Mouse (Mus musculus): ENCODE results near the gene Mef2b. TPM values are rescaled to one million over a fixed set of nuclear protein-coding genes. Genes with fewer than 3 reads are reported as not detected.
A peak's percentile ranks its signal among the peaks of the same experiment; 100 is the strongest.

Mef2b gene
- polyA plus RNA-seq, 1 experiment from 2014 or later: 1.2 TPM

DNA sequence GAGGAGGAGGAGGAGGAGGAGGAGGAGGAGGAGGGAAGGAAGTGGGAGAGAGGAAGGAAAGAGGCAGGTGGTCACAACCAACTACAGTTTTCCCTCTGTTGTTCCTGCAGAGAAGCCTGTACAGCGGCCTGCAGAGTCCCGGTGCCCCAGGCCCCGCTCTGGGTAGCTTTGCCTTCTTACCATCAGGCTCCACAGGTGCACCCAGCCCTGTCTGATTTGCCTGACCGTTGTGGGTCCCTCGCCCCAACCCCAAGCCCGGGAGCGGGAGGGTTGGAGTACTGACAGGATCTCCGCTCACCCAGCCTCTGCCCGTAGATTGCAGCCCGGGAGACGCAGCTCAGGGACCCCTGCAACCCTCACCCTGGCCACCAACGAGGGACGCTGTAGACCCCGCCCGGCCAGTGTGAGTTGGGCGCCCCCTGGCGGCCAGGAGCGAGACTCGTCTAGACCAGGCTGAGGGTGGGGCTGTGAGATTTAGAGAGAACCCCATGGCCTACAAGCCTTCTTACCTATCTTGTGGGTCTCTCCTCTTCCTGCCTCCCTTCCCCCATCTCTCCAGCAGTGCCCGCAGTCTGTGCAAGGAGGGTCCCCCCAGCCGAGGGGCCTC lies 27.1 kb downstream of the Mef2b start:
- ATAC-seq: peak; percentile 81
- Histone ChIP-seq H3K4me2 (ENCODE audit: low read length) (peak overlapping the region; percentile 65), H3K27me3 (replicated peaks; ENCODE audit: control insufficient read depth, insufficient read depth, low read length) (peaks cover 7% of the 10 kb centered on the region), H3K27ac (ENCODE audit: low read depth, low read length) (no peak overlapping the region), H3K4me3 (ENCODE audit: low read length) (peak overlapping the region; percentile 33), H3K9ac (ENCODE audit: low read depth, low read length) (peak overlapping the region; percentile 64), H3K9me3 (ENCODE audit: control insufficient read depth, low read length) (no peaks in the 10 kb centered on the region), H3K4me1 (ENCODE audit: control insufficient read depth, insufficient read depth, low read depth, low read length) (peaks cover 4% of the 10 kb centered on the region), H3K36me3 (ENCODE audit: control insufficient read depth, insufficient read depth, low read length) (no peaks in the 10 kb centered on the region)
- under 1% methylated on average over 18 of the region's 21 CpGs for whole genome bisulfite sequencing

DNA sequence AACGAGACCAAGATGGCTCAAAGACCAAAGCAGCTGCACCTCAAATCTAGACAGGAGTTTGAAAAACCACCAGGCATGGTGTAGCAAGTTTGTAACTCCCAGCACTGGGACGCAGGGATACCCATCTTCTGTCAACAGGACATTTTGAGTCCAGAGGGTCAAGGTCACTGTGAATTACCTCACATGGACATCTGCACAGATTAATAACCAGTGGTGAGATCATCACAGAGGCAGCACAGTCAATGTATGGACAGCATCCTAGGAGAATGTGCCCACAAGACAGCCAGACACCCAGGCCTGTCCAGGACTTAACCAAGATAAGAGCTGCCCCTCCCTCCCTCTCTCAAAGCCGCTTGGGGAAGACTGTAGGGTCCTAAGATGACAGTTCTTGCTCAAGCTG lies 30.6 kb downstream of the Mef2b start:
- WGBS: 82% methylated on average over 3 of the region's 3 CpGs
- no peaks in the 10 kb centered on the region for H3K36me3 ChIP-seq (ENCODE audit: control insufficient read depth, insufficient read depth, low read length)

DNA sequence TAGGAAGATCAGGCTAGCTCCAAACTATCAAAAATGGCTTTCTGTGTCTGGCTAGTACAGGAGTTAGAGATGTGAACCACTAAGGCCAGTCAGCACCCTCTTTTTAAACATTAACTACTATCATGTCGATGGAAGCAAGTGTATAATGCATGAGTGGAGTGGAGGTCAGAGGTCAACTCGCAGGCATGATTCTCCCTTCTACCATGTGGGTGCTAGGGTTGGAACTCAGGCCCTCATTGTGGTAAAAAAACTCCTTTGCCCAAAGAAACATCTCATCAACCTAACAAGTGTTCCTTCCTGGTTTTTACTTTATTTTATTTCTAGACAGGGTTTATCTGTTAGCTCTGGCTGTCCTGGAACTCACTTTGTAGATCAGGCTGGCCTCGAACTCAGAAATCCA lies 31.2 kb downstream of the Mef2b start:
- H3K9ac ChIP-seq (ENCODE audit: low read depth, low read length): no peak overlapping the region
- no peak overlapping the region for H3K4me3 ChIP-seq (ENCODE audit: low read length)
- 76% methylated on average over 3 of the region's 3 CpGs for WGBS
- H3K4me1 ChIP-seq (ENCODE audit: control insufficient read depth, insufficient read depth, low read depth, low read length): peaks cover 6% of the 10 kb centered on the region
- ATAC-seq: no peak
- H3K27ac ChIP-seq (ENCODE audit: low read depth, low read length): no peak overlapping the region
- H3K27me3 ChIP-seq (replicated peaks; ENCODE audit: control insufficient read depth, insufficient read depth, low read length): peaks cover 7% of the 10 kb centered on the region
- H3K36me3 ChIP-seq (ENCODE audit: control insufficient read depth, insufficient read depth, low read length): no peaks in the 10 kb centered on the region
- no peaks in the 10 kb centered on the region for H3K9me3 ChIP-seq (ENCODE audit: control insufficient read depth, low read length)
- no peak overlapping the region for H3K4me2 ChIP-seq (ENCODE audit: low read length)

More for the DNA sequence above, 30.6 kb downstream of the Mef2b start:
- Histone ChIP-seq H3K4me3 (ENCODE audit: low read length) (no peak overlapping the region), H3K9me3 (ENCODE audit: control insufficient read depth, low read length) (no peaks in the 10 kb centered on the region), H3K27ac (ENCODE audit: low read depth, low read length) (no peak overlapping the region), H3K9ac (ENCODE audit: low read depth, low read length) (no peak overlapping the region), H3K4me1 (ENCODE audit: control insufficient read depth, insufficient read depth, low read depth, low read length) (peaks cover 6% of the 10 kb centered on the region), H3K27me3 (replicated peaks; ENCODE audit: control insufficient read depth, insufficient read depth, low read length) (peaks cover 7% of the 10 kb centered on the region), H3K4me2 (ENCODE audit: low read length) (no peak overlapping the region)
- no peak for ATAC-seq

DNA sequence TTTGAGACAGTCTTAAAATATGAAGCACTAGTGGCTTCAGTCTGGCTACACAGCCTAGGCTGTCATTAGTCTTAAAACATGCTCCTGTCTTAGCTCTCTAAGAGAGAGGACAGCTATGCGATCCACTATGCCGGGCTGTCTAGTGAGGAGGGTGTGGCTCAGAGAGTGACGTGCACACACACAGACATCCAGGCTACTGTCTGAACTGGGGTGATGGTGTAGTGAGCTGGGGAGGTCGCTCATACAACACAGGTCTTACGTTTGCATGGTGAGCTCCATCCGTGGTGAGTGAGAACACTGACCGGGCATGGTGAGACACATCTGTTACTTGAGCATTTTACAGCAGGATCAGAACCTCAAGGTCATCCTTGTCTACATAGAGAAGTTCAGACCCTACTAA lies 31.7 kb downstream of the Mef2b start:
- H3K4me3 ChIP-seq (ENCODE audit: low read length): no peak overlapping the region
- H3K27ac ChIP-seq (ENCODE audit: low read depth, low read length): no peak overlapping the region
- no peaks in the 10 kb centered on the region for H3K36me3 ChIP-seq (ENCODE audit: control insufficient read depth, insufficient read depth, low read length)
- ATAC-seq: no peak
- no peak overlapping the region for H3K4me2 ChIP-seq (ENCODE audit: low read length)
- no peak overlapping the region for H3K9ac ChIP-seq (ENCODE audit: low read depth, low read length)
- WGBS: 91% methylated on average over 7 of the region's 7 CpGs
- no peaks in the 10 kb centered on the region for H3K9me3 ChIP-seq (ENCODE audit: control insufficient read depth, low read length)
- peaks cover 6% of the 10 kb centered on the region for H3K4me1 ChIP-seq (ENCODE audit: control insufficient read depth, insufficient read depth, low read depth, low read length)
- H3K27me3 ChIP-seq (replicated peaks; ENCODE audit: control insufficient read depth, insufficient read depth, low read length): peaks cover 7% of the 10 kb centered on the region

DNA sequence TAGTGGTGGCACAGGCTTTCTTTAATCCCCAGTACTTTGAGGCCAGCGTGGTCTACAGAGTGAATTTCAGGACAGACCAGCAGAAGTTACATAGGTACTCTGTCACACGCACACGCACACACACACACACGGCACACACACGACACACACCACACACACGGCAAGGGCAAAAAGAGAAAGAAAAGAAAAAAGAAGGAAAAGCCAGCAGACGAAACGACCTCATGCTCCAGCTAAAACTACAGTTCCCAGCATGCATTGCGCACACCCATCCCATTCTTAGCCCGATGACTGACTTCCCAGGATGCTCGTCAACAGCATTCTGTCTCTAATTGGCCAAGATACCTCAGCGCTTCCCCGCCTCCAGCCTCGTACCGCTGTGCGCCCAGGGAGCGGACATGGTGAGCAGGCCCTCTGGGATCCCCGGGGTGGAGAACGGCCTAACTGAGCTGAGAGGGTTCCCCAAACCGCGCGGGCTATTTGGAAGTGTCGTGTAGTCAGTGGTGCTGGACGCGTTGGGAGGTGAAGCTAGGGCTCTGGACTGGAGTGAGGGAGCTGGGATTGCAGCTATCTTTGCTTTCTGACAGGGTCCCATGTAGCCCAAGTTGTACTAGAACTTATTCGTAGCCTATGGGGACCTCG lies 32.7 kb downstream of the Mef2b start, which contains the start of gene Tmem161a:
TSS of gene Tmem161a (plus strand) at position 314 of the 639 bp plus-strand sequence.
- peak; percentile 97 for ATAC-seq
- H3K9ac ChIP-seq (ENCODE audit: low read depth, low read length): peak within 1 kb of the TSS; percentile 68
- peaks cover 3% of the 10 kb centered on the region for H3K4me1 ChIP-seq (ENCODE audit: control insufficient read depth, insufficient read depth, low read depth, low read length)
- H3K36me3 ChIP-seq (ENCODE audit: control insufficient read depth, insufficient read depth, low read length): no peaks in the 10 kb centered on the region
- H3K9me3 ChIP-seq (ENCODE audit: control insufficient read depth, low read length): no peaks in the 10 kb centered on the region
- H3K4me2 ChIP-seq (ENCODE audit: low read length): peak within 1 kb of the TSS; percentile 66
- H3K4me3 ChIP-seq (ENCODE audit: low read length): peak within 1 kb of the TSS; percentile 59
- no peak within 1 kb of the TSS for H3K27ac ChIP-seq (ENCODE audit: low read depth, low read length)
- H3K27me3 ChIP-seq (replicated peaks; ENCODE audit: control insufficient read depth, insufficient read depth, low read length): peaks cover 3% of the 10 kb centered on the region
- WGBS: 1% methylated on average over 27 of the region's 27 CpGs

DNA sequence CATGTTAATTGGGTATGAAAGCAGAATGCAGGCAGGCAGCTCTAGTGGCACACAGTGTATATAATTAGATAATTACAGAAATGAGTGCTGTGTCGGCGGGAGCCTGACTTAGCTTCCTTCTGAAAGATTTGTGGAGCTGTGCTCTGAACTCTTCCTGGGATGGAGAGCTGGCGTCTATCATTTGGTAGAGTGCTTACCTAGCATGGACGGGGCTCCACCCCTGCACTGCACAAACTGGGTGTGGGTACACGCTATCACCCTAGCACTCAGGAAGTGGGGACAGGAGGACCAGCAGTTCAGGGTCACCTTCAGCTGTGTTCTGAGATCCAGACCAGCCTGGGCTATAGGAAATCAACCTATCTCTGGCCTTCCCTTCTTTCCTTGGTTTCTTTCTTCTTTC lies 33.8 kb downstream of the Mef2b start:
- no peak overlapping the region for H3K4me2 ChIP-seq (ENCODE audit: low read length)
- H3K9me3 ChIP-seq (ENCODE audit: control insufficient read depth, low read length): no peaks in the 10 kb centered on the region
- ATAC-seq: no peak
- H3K27ac ChIP-seq (ENCODE audit: low read depth, low read length): no peak overlapping the region
- peaks cover 3% of the 10 kb centered on the region for H3K4me1 ChIP-seq (ENCODE audit: control insufficient read depth, insufficient read depth, low read depth, low read length)
- no peak overlapping the region for H3K9ac ChIP-seq (ENCODE audit: low read depth, low read length)
- H3K4me3 ChIP-seq (ENCODE audit: low read length): no peak overlapping the region
- H3K36me3 ChIP-seq (ENCODE audit: control insufficient read depth, insufficient read depth, low read length): peaks cover 7% of the 10 kb centered on the region
- 90% methylated on average over 5 of the region's 5 CpGs for WGBS
- H3K27me3 ChIP-seq (replicated peaks; ENCODE audit: control insufficient read depth, insufficient read depth, low read length): no peaks in the 10 kb centered on the region

DNA sequence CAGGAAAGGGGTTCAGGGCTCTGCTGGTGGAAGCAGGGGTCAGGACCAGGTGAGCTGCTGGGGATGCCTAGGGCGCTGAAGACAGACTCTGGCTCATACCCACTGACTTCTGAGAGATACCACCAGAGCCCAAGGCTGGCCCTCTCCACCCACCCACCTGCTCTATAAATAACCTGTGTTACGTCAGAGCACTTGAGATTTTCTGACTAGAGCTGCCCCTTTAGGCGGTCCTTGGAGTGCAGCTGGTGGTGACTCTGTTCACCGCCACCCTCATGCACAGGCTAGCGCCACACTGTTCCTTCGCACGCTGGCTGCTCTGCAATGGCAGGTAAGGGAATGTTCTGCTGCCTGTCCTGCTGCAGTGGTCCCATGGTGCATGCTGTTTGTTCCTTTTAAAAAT lies 34.6 kb downstream of the Mef2b start:
- H3K27ac ChIP-seq (ENCODE audit: low read depth, low read length): no peak overlapping the region
- WGBS: 86% methylated on average over 7 of the region's 7 CpGs
- H3K4me1 ChIP-seq (ENCODE audit: control insufficient read depth, insufficient read depth, low read depth, low read length): peaks cover 3% of the 10 kb centered on the region
- no peaks in the 10 kb centered on the region for H3K9me3 ChIP-seq (ENCODE audit: control insufficient read depth, low read length)
- no peak for ATAC-seq
- H3K27me3 ChIP-seq (replicated peaks; ENCODE audit: control insufficient read depth, insufficient read depth, low read length): no peaks in the 10 kb centered on the region
- H3K4me2 ChIP-seq (ENCODE audit: low read length): no peak overlapping the region
- H3K4me3 ChIP-seq (ENCODE audit: low read length): no peak overlapping the region
- H3K36me3 ChIP-seq (ENCODE audit: control insufficient read depth, insufficient read depth, low read length): peaks cover 7% of the 10 kb centered on the region
- H3K9ac ChIP-seq (ENCODE audit: low read depth, low read length): no peak overlapping the region

DNA sequence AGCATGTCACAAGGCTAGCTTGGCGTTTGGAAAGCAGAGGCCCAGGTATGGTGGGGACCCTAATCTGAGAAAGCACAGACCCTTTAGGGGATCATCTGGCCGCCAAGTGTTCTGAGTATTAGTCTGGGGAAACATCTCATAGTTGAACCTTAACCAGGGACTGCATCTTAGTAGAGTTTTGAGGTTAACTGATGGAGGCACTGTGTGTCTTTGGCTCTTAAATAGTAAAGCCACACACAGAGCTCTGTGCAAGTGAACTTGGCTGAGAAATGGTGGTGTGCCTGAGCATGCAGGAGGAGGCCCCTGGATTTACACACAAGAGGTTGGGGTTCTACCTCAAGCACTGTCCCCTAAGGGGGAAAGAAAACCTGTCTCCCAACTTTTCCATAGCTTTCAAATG lies 38.7 kb downstream of the Mef2b start:
- Histone ChIP-seq H3K4me3 (ENCODE audit: low read length) (no peak overlapping the region), H3K27ac (ENCODE audit: low read depth, low read length) (no peak overlapping the region), H3K27me3 (replicated peaks; ENCODE audit: control insufficient read depth, insufficient read depth, low read length) (no peaks in the 10 kb centered on the region), H3K9ac (ENCODE audit: low read depth, low read length) (no peak overlapping the region), H3K4me1 (ENCODE audit: control insufficient read depth, insufficient read depth, low read depth, low read length) (no peaks in the 10 kb centered on the region; the same call in 1 of the 2 replicates), H3K36me3 (ENCODE audit: control insufficient read depth, insufficient read depth, low read length) (peaks cover 7% of the 10 kb centered on the region), H3K9me3 (ENCODE audit: control insufficient read depth, low read length) (no peaks in the 10 kb centered on the region), H3K4me2 (ENCODE audit: low read length) (no peak overlapping the region)
- 94% methylated on average over 2 of the region's 2 CpGs for WGBS
- ATAC-seq: no peak

DNA sequence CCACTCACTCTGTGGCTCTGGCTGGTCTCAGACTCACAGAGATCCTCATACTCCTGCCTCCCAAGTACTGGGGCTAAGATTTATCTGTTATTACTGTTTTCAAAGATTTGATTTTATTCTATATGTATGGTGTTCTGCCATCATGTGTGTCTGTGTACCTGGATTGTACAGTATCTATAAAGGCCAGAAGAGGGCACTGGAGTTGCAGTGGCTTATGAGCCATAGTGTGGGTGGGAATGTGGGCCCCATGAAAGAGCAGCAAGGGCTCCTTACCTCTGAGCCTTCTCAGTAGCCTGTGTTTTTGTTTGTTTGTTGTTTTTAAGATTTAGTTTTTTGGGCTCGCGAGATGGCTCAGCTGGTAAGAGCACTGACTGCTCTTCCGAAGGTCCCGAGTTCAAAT lies 39.6 kb downstream of the Mef2b start:
- H3K4me2 ChIP-seq (ENCODE audit: low read length): no peak overlapping the region
- no peak for ATAC-seq
- H3K4me1 ChIP-seq (ENCODE audit: control insufficient read depth, insufficient read depth, low read depth, low read length): no peaks in the 10 kb centered on the region
- no peak overlapping the region for H3K4me3 ChIP-seq (ENCODE audit: low read length)
- H3K9ac ChIP-seq (ENCODE audit: low read depth, low read length): no peak overlapping the region
- 96% methylated on average over 4 of the region's 4 CpGs for WGBS
- H3K36me3 ChIP-seq (ENCODE audit: control insufficient read depth, insufficient read depth, low read length): peaks cover 7% of the 10 kb centered on the region
- H3K27me3 ChIP-seq (replicated peaks; ENCODE audit: control insufficient read depth, insufficient read depth, low read length): no peaks in the 10 kb centered on the region
- no peak overlapping the region for H3K27ac ChIP-seq (ENCODE audit: low read depth, low read length)
- H3K9me3 ChIP-seq (ENCODE audit: control insufficient read depth, low read length): no peaks in the 10 kb centered on the region

Data from hindbrain, embryonic 16.5 days (tissue).